Mouse (Mus musculus) forebrain, postnatal 0 days (tissue): Measurements from ENCODE around the gene Rrn3. TPM values are rescaled to one million over a fixed set of nuclear protein-coding genes. Genes with fewer than 3 reads are reported as not detected.
"Not testable (repeated sequence)": the region's sequence is repeated elsewhere in the genome, so short reads cannot be mapped to it uniquely, and the experiment has no call there.

Experiments used
- ATAC-seq: fragments of 200-750 bp; cut with Nextera tagmentation; 2 replicates; pipeline ENCODE4 v1.8.0; 2017; ENCODE audit warnings: mild to moderate bottlenecking, moderate library complexity
- DNase-seq: peaks from one replicate; pipeline ENCODE4 v3.0.0-alpha.2; 2015
- H3K27ac ChIP-seq: fragments of 300-500 bp; sonication (generic); 2 replicates; pipeline ENCODE4 v1.5.1; 2014; ENCODE audit warnings: low read depth, mild to moderate bottlenecking, antibody characterized with exemption, low read length, moderate library complexity, mixed read lengths
- H3K27me3 ChIP-seq: fragments of 300-500 bp; sonication (generic); 2 replicates; pipeline ENCODE4 v1.6.1; 2014; ENCODE audit warnings: mild to moderate bottlenecking, low read length, mixed read lengths; ENCODE audit not compliant: insufficient read depth
- H3K36me3 ChIP-seq: fragments of 300-500 bp; sonication (generic); 2 replicates; pipeline ENCODE4 v1.6.1; 2014; ENCODE audit warnings: mild to moderate bottlenecking, moderate library complexity; ENCODE audit not compliant: insufficient read depth
- H3K4me1 ChIP-seq: fragments of 300-500 bp; sonication (generic); 2 replicates; pipeline ENCODE4 v1.6.1; 2014; ENCODE audit warnings: antibody characterized with exemption; ENCODE audit not compliant: insufficient read depth
- H3K4me2 ChIP-seq: fragments of 300-500 bp; sonication (generic); 2 replicates; pipeline ENCODE4 v1.6.1; 2014; ENCODE audit warnings: low read depth, mild to moderate bottlenecking, moderate library complexity
- H3K4me3 ChIP-seq: fragments of 300-500 bp; sonication (generic); 2 replicates; pipeline ENCODE4 v1.5.1; 2014; ENCODE audit warnings: low read depth, low read length, mixed read lengths
- H3K9ac ChIP-seq: fragments of 300-500 bp; sonication (generic); 2 replicates; pipeline ENCODE4 v1.6.1; 2014; ENCODE audit warnings: mild to moderate bottlenecking
- H3K9me3 ChIP-seq: fragments of 300-500 bp; sonication (generic); 2 replicates; pipeline ENCODE4 v1.6.1; 2016; ENCODE audit warnings: low read length
- CTCF ChIP-seq: sonication (generic); IDR thresholded peaks from 2 replicates; pipeline ENCODE4 v1.5.1; 2016; ENCODE audit warnings: antibody characterized with exemption, control low read depth, low read depth
- WGBS: fragments of 180-500 bp; shearing (Covaris S2); extraction: QIAGEN DNeasy Blood & Tissue Kit; methylation state at CpG from one replicate; pipeline ENCODE4 v1.1.7; 2014; 5-methylcytosine and 5-hydroxymethylcytosine counted together
- polyA plus RNA-seq: library from polyadenylated mRNA; unstranded; fragments of >200 nt; fragmentation: Nextera tagmentation; extraction: Ambion mirVana; gene quantifications from 2 replicates; pipeline ENCODE4 v1.2.1, GENCODE M21; 2015
- total RNA-seq: library from RNA; depleted of rRNA; stranded (reverse); fragments of >200 nt; gene quantifications from 2 replicates; pipeline ENCODE4 v1.2.3, GENCODE M21; 2014

Rrn3 gene
- total and polyA plus RNA-seq, 2 experiments from 2014 or later: 80.7 to 104 TPM

GRCm38 (mm10) chr16:13748124-13748523, 32.4 kb upstream of the Rrn3 start:
- Histone ChIP-seq H3K4me2 (no peak overlapping the region), H3K4me3 (no peak overlapping the region), H3K9ac (no peak overlapping the region), H3K36me3 (no peaks in the 10 kb centered on the region), H3K27me3 (no peaks in the 10 kb centered on the region), H3K27ac (no peak overlapping the region), H3K9me3 (no peaks in the 10 kb centered on the region), H3K4me1 (no peaks in the 10 kb centered on the region)
- ATAC-seq: no peak
- 71% methylated on average over 3 of the region's 3 CpGs for WGBS
- no peak for TF ChIP-seq CTCF
- DNase-seq: no peak

GRCm38 (mm10) chr16:13748813-13749212, 31.7 kb upstream of the Rrn3 start:
- WGBS: 17% methylated on average over 10 of the region's 10 CpGs
- DNase-seq, H3K9ac ChIP-seq, H3K4me2 ChIP-seq, H3K4me3 ChIP-seq, H3K27ac ChIP-seq, ATAC-seq, H3K4me1 ChIP-seq, H3K9me3 ChIP-seq, H3K36me3 ChIP-seq, H3K27me3 ChIP-seq: not testable (repeated sequence)

GRCm38 (mm10) chr16:13749306-13749705, 31.2 kb upstream of the Rrn3 start:
- no peak for TF ChIP-seq CTCF
- no peak for ATAC-seq
- DNase-seq: no peak
- no peaks in the 10 kb centered on the region for H3K4me1 ChIP-seq
- H3K9me3 ChIP-seq: no peaks in the 10 kb centered on the region
- H3K4me2 ChIP-seq: no peak overlapping the region
- 41% methylated on average over 5 of the region's 5 CpGs for WGBS
- no peaks in the 10 kb centered on the region for H3K36me3 ChIP-seq
- no peak overlapping the region for H3K27ac ChIP-seq
- H3K27me3 ChIP-seq: no peaks in the 10 kb centered on the region
- H3K4me3 ChIP-seq: no peak overlapping the region
- H3K9ac ChIP-seq: no peak overlapping the region

GRCm38 (mm10) chr16:13749981-13750380, 30.5 kb upstream of the Rrn3 start:
- Histone ChIP-seq H3K4me3 (no peak overlapping the region), H3K27me3 (no peaks in the 10 kb centered on the region), H3K27ac (no peak overlapping the region), H3K9ac (no peak overlapping the region), H3K9me3 (no peaks in the 10 kb centered on the region), H3K36me3 (no peaks in the 10 kb centered on the region), H3K4me2 (no peak overlapping the region), H3K4me1 (no peaks in the 10 kb centered on the region)
- 44% methylated on average over 3 of the region's 3 CpGs for WGBS
- DNase-seq (no peak), ATAC-seq (no peak)
- TF ChIP-seq CTCF: no peak

- no peaks in the 10 kb centered on the region for H3K9me3 ChIP-seq
- no peaks in the 10 kb centered on the region for H3K4me1 ChIP-seq
- H3K36me3 ChIP-seq: no peaks in the 10 kb centered on the region
- H3K27ac ChIP-seq: no peak overlapping the region
- WGBS: 91% methylated on average over 8 of the region's 13 CpGs
- H3K9ac ChIP-seq: no peak overlapping the region
- ATAC-seq: no peak
- DNase-seq: no peak
- no peaks in the 10 kb centered on the region for H3K27me3 ChIP-seq
- H3K4me2 ChIP-seq: no peak overlapping the region
- H3K4me3 ChIP-seq: no peak overlapping the region
- no peak for TF ChIP-seq CTCF
Observed at GRCm38 (mm10) chr16:13750626-13751025, 29.9 kb upstream of the Rrn3 start.

- H3K9ac ChIP-seq: peak overlapping the region; percentile 73
- no peak overlapping the region for H3K27ac ChIP-seq
Observed at GRCm38 (mm10) chr16:13753986-13754385, 26.5 kb upstream of the Rrn3 start.

GRCm38 (mm10) chr16:13754400-13755190, 25.9 kb upstream of the Rrn3 start:
- Histone ChIP-seq H3K9ac (peak overlapping the region; percentile 73), H3K36me3 (no peaks in the 10 kb centered on the region), H3K27ac (peak overlapping the region; percentile 64), H3K4me3 (peak overlapping the region; percentile 65), H3K4me2 (peak overlapping the region; percentile 94), H3K9me3 (no peaks in the 10 kb centered on the region), H3K4me1 (peaks cover 7% of the 10 kb centered on the region; the same call in 1 of the 2 replicates), H3K27me3 (no peaks in the 10 kb centered on the region)
- peak; percentile 99 for ATAC-seq
- under 1% methylated on average over 65 of the region's 65 CpGs for WGBS
- no peak for TF ChIP-seq CTCF
- peak; percentile 96 for DNase-seq

More at GRCm38 (mm10) chr16:13753986-13754385, 26.5 kb upstream of the Rrn3 start:
- Histone ChIP-seq H3K36me3 (no peaks in the 10 kb centered on the region), H3K4me2 (peak overlapping the region; percentile 94), H3K4me3 (peak overlapping the region; percentile 65), H3K4me1 (peaks cover 7% of the 10 kb centered on the region; the same call in 1 of the 2 replicates), H3K27me3 (no peaks in the 10 kb centered on the region), H3K9me3 (no peaks in the 10 kb centered on the region)
- no peak for ATAC-seq
- DNase-seq: no peak
- WGBS: 80% methylated on average over 8 of the region's 8 CpGs
- no peak for TF ChIP-seq CTCF
